Mouse (Mus musculus) kidney, adult 2 months (tissue): ENCODE results near the gene Foxo3. TPM values are rescaled to one million over a fixed set of nuclear protein-coding genes. Genes with fewer than 3 reads are reported as not detected.

Experiments used
- DNase-seq: peaks from one replicate; pipeline ENCODE4 v3.0.0; 2021
- H3K27ac ChIP-seq: fragments of 200-500 bp; 2 replicates; pipeline ENCODE4 v1.5.1; 2012; ENCODE audit warnings: low read depth, low read length, control low read depth, inconsistent platforms; ENCODE audit not compliant: insufficient read depth
- H3K27me3 ChIP-seq: fragments of 200-500 bp; replicated peaks from 2 replicates; pipeline ENCODE4 v1.6.1; 2012; ENCODE audit warnings: mild to moderate bottlenecking, moderate library complexity, low read length, inconsistent platforms; ENCODE audit not compliant: control insufficient read depth, insufficient read depth
- H3K36me3 ChIP-seq: fragments of 200-500 bp; 2 replicates; pipeline ENCODE4 v1.6.1; 2012; ENCODE audit warnings: mild to moderate bottlenecking, moderate library complexity, low read length, inconsistent platforms; ENCODE audit not compliant: control insufficient read depth, insufficient read depth
- H3K4me1 ChIP-seq: fragments of 200-500 bp; 2 replicates; pipeline ENCODE4 v1.6.1; 2011; ENCODE audit warnings: low read length; ENCODE audit not compliant: control insufficient read depth, insufficient read depth
- H3K4me3 ChIP-seq: fragments of 200-500 bp; 2 replicates; pipeline ENCODE4 v1.5.1; 2011; ENCODE audit warnings: mild to moderate bottlenecking, low read depth, low read length, control low read depth; ENCODE audit not compliant: insufficient read depth
- CTCF ChIP-seq: fragments of 200-500 bp; conservative IDR thresholded peaks from 2 replicates; pipeline ENCODE4 v1.5.1; 2011; ENCODE audit warnings: low read depth, mild to moderate bottlenecking, control low read depth, low read length, moderate library complexity, mixed read lengths; ENCODE audit not compliant: insufficient read depth, insufficient read length
- POLR2A ChIP-seq: fragments of 200-500 bp; IDR thresholded peaks from one replicate; pipeline ENCODE4 v1.6.1; 2011; ENCODE audit warnings: low read depth, low read length, control low read depth
- WGBS: fragments of 180-500 bp; shearing (Covaris S2); methylation state at CpG from one replicate; pipeline ENCODE4 v1.1.7; 2018; 5-methylcytosine and 5-hydroxymethylcytosine counted together
- polyA plus RNA-seq: library from polyadenylated mRNA; depleted of rRNA; stranded (reverse); fragments of >200 nt; gene quantifications from 2 replicates; pipeline ENCODE4 v1.2.3, GENCODE M21; 2012

Foxo3 gene
- polyA plus RNA-seq, 1 experiment = 29.2 TPM

GRCm38 (mm10) chr10:42249965-42250364 lies 26.6 kb downstream of the Foxo3 start:
- H3K27ac ChIP-seq = peak overlapping the region; percentile 34
- DNase-seq = no peak
- H3K36me3 ChIP-seq = no peaks in the 10 kb centered on the region
- H3K4me3 ChIP-seq = no peak overlapping the region
- peaks cover 77% of the 10 kb centered on the region for H3K4me1 ChIP-seq
- TF ChIP-seq CTCF (no peak), POLR2A (no peak)
- H3K27me3 ChIP-seq = no peaks in the 10 kb centered on the region
- WGBS = 59% methylated on average over 2 of the region's 2 CpGs

- 65% methylated on average over 5 of the region's 5 CpGs for WGBS
Measured at GRCm38 (mm10) chr10:42248644-42249043, 27.9 kb downstream of the Foxo3 start.

GRCm38 (mm10) chr10:42248156-42248555 lies 28.4 kb downstream of the Foxo3 start:
- no peaks in the 10 kb centered on the region for H3K27me3 ChIP-seq
- H3K36me3 ChIP-seq = no peaks in the 10 kb centered on the region
- TF ChIP-seq POLR2A (no peak), CTCF (no peak)
- H3K4me1 ChIP-seq = peaks cover 67% of the 10 kb centered on the region
- peak; percentile 32 for DNase-seq
- no peak overlapping the region for H3K4me3 ChIP-seq
- 23% methylated on average over 4 of the region's 4 CpGs for WGBS
- H3K27ac ChIP-seq = peak overlapping the region; percentile 77

More at GRCm38 (mm10) chr10:42248644-42249043, 27.9 kb downstream of the Foxo3 start:
- H3K36me3 ChIP-seq = no peaks in the 10 kb centered on the region
- H3K4me1 ChIP-seq = peaks cover 70% of the 10 kb centered on the region
- peak overlapping the region; percentile 77 for H3K27ac ChIP-seq
- DNase-seq = no peak
- TF ChIP-seq POLR2A (no peak), CTCF (no peak)
- H3K27me3 ChIP-seq = no peaks in the 10 kb centered on the region
- H3K4me3 ChIP-seq = no peak overlapping the region

- H3K36me3 ChIP-seq = no peaks in the 10 kb centered on the region
- H3K27me3 ChIP-seq = no peaks in the 10 kb centered on the region
- peaks cover 63% of the 10 kb centered on the region for H3K4me1 ChIP-seq
- peak overlapping the region; percentile 75 for H3K27ac ChIP-seq
- DNase-seq = peak; percentile 68
- H3K4me3 ChIP-seq = no peak overlapping the region
- TF ChIP-seq POLR2A = no peak
- no peak for TF ChIP-seq CTCF
- 35% methylated on average over 11 of the region's 11 CpGs for WGBS
Measured at GRCm38 (mm10) chr10:42247125-42247816, 29.3 kb downstream of the Foxo3 start.

- TF ChIP-seq POLR2A (no peak), CTCF (no peak)
- Histone ChIP-seq H3K4me3 (no peak overlapping the region), H3K27ac (peak overlapping the region; percentile 68), H3K36me3 (no peaks in the 10 kb centered on the region), H3K4me1 (peaks cover 56% of the 10 kb centered on the region), H3K27me3 (no peaks in the 10 kb centered on the region)
- DNase-seq = peak; percentile 50
- WGBS = 40% methylated on average over 3 of the region's 3 CpGs
Measured at GRCm38 (mm10) chr10:42246483-42246882, 30.1 kb downstream of the Foxo3 start.

- DNase-seq = no peak
- H3K27me3 ChIP-seq = no peaks in the 10 kb centered on the region
- peak overlapping the region; percentile 13 for H3K27ac ChIP-seq
- H3K36me3 ChIP-seq = no peaks in the 10 kb centered on the region
- no peak overlapping the region for H3K4me3 ChIP-seq
- TF ChIP-seq CTCF = no peak
- TF ChIP-seq POLR2A = no peak
- H3K4me1 ChIP-seq = peaks cover 54% of the 10 kb centered on the region
- 87% methylated on average over 3 of the region's 3 CpGs for WGBS
Measured at GRCm38 (mm10) chr10:42245636-42246035, 30.9 kb downstream of the Foxo3 start.

GRCm38 (mm10) chr10:42245256-42245601 lies 31.3 kb downstream of the Foxo3 start:
- DNase-seq = no peak
- H3K27ac ChIP-seq = peak overlapping the region; percentile 13
- 69% methylated on average over 3 of the region's 3 CpGs for WGBS
- H3K4me3 ChIP-seq = no peak overlapping the region
- H3K27me3 ChIP-seq = no peaks in the 10 kb centered on the region
- no peaks in the 10 kb centered on the region for H3K36me3 ChIP-seq
- H3K4me1 ChIP-seq = peaks cover 51% of the 10 kb centered on the region
- TF ChIP-seq CTCF (no peak), POLR2A (no peak)
